Mouse (Mus musculus) cortical plate, adult 2 months (tissue): ENCODE measurements around the gene Nfe2l1. TPM values are rescaled to one million over a fixed set of nuclear protein-coding genes. Genes with fewer than 3 reads are reported as not detected.

Source experiments
- H3K27ac ChIP-seq: fragments of 200-500 bp; 2 replicates; pipeline ENCODE4 v1.5.1; 2012; ENCODE audit warnings: low read length, control low read depth, inconsistent platforms; ENCODE audit not compliant: insufficient read depth
- H3K4me1 ChIP-seq: fragments of 200-500 bp; 2 replicates; pipeline ENCODE4 v1.6.1; 2011; ENCODE audit warnings: low read length; ENCODE audit not compliant: control insufficient read depth, insufficient read depth
- H3K4me3 ChIP-seq: fragments of 200-500 bp; 2 replicates; pipeline ENCODE4 v1.5.1; 2011; ENCODE audit warnings: mild to moderate bottlenecking, low read length, control low read depth; ENCODE audit not compliant: insufficient read depth
- CTCF ChIP-seq: fragments of 200-500 bp; IDR thresholded peaks from 2 replicates; pipeline ENCODE4 v1.5.1; 2011; ENCODE audit warnings: mild to moderate bottlenecking, control low read depth, low read length; ENCODE audit not compliant: insufficient read depth; ENCODE audit errors: extremely low read depth
- POLR2A ChIP-seq: fragments of 200-500 bp; IDR thresholded peaks from 2 replicates; pipeline ENCODE4 v1.6.1; 2011; ENCODE audit warnings: mild to moderate bottlenecking, low read length, control low read depth; ENCODE audit not compliant: insufficient read depth; ENCODE audit errors: extremely low read depth
- polyA plus RNA-seq: library from polyadenylated mRNA; depleted of rRNA; stranded (reverse); fragments of >200 nt; gene quantifications from 2 replicates; pipeline ENCODE4 v1.2.3, GENCODE M21; 2012

Gene Nfe2l1
- polyA plus RNA-seq, 1 experiment, result 207 TPM

- no peak overlapping the region for H3K4me3 ChIP-seq
- no peaks in the 10 kb centered on the region for H3K4me1 ChIP-seq
- H3K27ac ChIP-seq, result no peak overlapping the region
- TF ChIP-seq POLR2A (no peak), CTCF (no peak)
These were observed 18.9 kb upstream of the Nfe2l1 start for GRCm38 (mm10) chr11:96848694-96849093.

GRCm38 (mm10) chr11:96847240-96847639 is 17.5 kb upstream of the Nfe2l1 start:
- H3K4me1 ChIP-seq, result no peaks in the 10 kb centered on the region
- TF ChIP-seq POLR2A (no peak), CTCF (no peak)
- no peak overlapping the region for H3K27ac ChIP-seq
- no peak overlapping the region for H3K4me3 ChIP-seq

GRCm38 (mm10) chr11:96843627-96844026 is 13.9 kb upstream of the Nfe2l1 start:
- Histone ChIP-seq H3K4me1 (no peaks in the 10 kb centered on the region), H3K4me3 (no peak overlapping the region), H3K27ac (no peak overlapping the region)
- TF ChIP-seq CTCF (no peak), POLR2A (no peak)

- Histone ChIP-seq H3K4me1 (no peaks in the 10 kb centered on the region), H3K4me3 (no peak overlapping the region), H3K27ac (peak overlapping the region; percentile 18)
- TF ChIP-seq CTCF, result no peak
- TF ChIP-seq POLR2A, result 0 out of 2 replicates have a peak, but pooled peaks have one; percentile 36
These were observed 10.5 kb upstream of the Nfe2l1 start for GRCm38 (mm10) chr11:96840290-96840689.

- no peak overlapping the region; the same call in 1 of the 2 replicates for H3K27ac ChIP-seq
- no peak overlapping the region for H3K4me3 ChIP-seq
- TF ChIP-seq POLR2A (no peak), CTCF (no peak)
- H3K4me1 ChIP-seq, result no peaks in the 10 kb centered on the region
These were observed 10.1 kb upstream of the Nfe2l1 start for GRCm38 (mm10) chr11:96839877-96840276.

- no peak overlapping the region for H3K27ac ChIP-seq
- no peak for TF ChIP-seq CTCF
- no peak for TF ChIP-seq POLR2A
- H3K4me1 ChIP-seq, result no peaks in the 10 kb centered on the region
- H3K4me3 ChIP-seq, result no peak overlapping the region
These were observed 9.7 kb upstream of the Nfe2l1 start for GRCm38 (mm10) chr11:96839428-96839827.

GRCm38 (mm10) chr11:96838341-96838740 is 8.6 kb upstream of the Nfe2l1 start:
- no peaks in the 10 kb centered on the region for H3K4me1 ChIP-seq
- no peak for TF ChIP-seq POLR2A
- TF ChIP-seq CTCF, result no peak
- H3K27ac ChIP-seq, result no peak overlapping the region
- H3K4me3 ChIP-seq, result no peak overlapping the region

GRCm38 (mm10) chr11:96837298-96837697 is 7.5 kb upstream of the Nfe2l1 start:
- Histone ChIP-seq H3K27ac (no peak overlapping the region), H3K4me3 (no peak overlapping the region), H3K4me1 (no peaks in the 10 kb centered on the region)
- TF ChIP-seq POLR2A, result no peak
- TF ChIP-seq CTCF, result peak; percentile 20; the same call in 1 of the 2 replicates

GRCm38 (mm10) chr11:96834127-96834526 is 4.4 kb upstream of the Nfe2l1 start:
- TF ChIP-seq POLR2A (no peak), CTCF (no peak)
- Histone ChIP-seq H3K27ac (no peak overlapping the region), H3K4me3 (no peak overlapping the region), H3K4me1 (no peaks in the 10 kb centered on the region; the same call in 1 of the 2 replicates)

GRCm38 (mm10) chr11:96832973-96833372 is 3.2 kb upstream of the Nfe2l1 start:
- no peak overlapping the region for H3K4me3 ChIP-seq
- no peaks in the 10 kb centered on the region; the same call in 1 of the 2 replicates for H3K4me1 ChIP-seq
- TF ChIP-seq POLR2A (no peak), CTCF (no peak)
- H3K27ac ChIP-seq, result no peak overlapping the region

GRCm38 (mm10) chr11:96832541-96832940 is 2.8 kb upstream of the Nfe2l1 start:
- H3K27ac ChIP-seq, result no peak overlapping the region
- TF ChIP-seq CTCF (no peak), POLR2A (no peak)
- H3K4me3 ChIP-seq, result no peak overlapping the region
- peaks cover 3% of the 10 kb centered on the region; the same call in 1 of the 2 replicates for H3K4me1 ChIP-seq
